Mouse (Mus musculus) erythroblast, adult 5-6 weeks (primary cell): Measurements from ENCODE around the gene Gm8138. TPM values are rescaled to one million over a fixed set of nuclear protein-coding genes. Genes with fewer than 3 reads are reported as not detected.
"Not testable (repeated sequence)": the region's sequence is repeated elsewhere in the genome, so short reads cannot be mapped to it uniquely, and the experiment has no call there.

Source experiments
- ATAC-seq: replicated peaks from 2 replicates; pipeline ENCODE4 v1.8.0; 2016; ENCODE audit warnings: moderate number of reproducible peaks, mild to moderate bottlenecking, moderate TSS enrichment, inconsistent platforms; ENCODE audit not compliant: poor library complexity, low FRiP score, severe bottlenecking
- total RNA-seq, 2 experiments: library from RNA; stranded (forward) in 1 of 2; stranded (reverse) in 1 of 2; fragments of 150-400 nt in 1 of 2; fragments of 200-764, 138-1000 nt in 1 of 2; gene quantifications; 2 replicates each; pipeline versions ENCODE4 v1.2.3 to v1.2.4; 2015 to 2017; ENCODE audit warnings: low replicate concordance in 2 of 2

The Gm8138 gene
- not detected in 2 replicates for total RNA-seq (2015; ENCODE audit: low replicate concordance)
- not detected in 2 replicates for total RNA-seq (2017; ENCODE audit: low replicate concordance)

DNA sequence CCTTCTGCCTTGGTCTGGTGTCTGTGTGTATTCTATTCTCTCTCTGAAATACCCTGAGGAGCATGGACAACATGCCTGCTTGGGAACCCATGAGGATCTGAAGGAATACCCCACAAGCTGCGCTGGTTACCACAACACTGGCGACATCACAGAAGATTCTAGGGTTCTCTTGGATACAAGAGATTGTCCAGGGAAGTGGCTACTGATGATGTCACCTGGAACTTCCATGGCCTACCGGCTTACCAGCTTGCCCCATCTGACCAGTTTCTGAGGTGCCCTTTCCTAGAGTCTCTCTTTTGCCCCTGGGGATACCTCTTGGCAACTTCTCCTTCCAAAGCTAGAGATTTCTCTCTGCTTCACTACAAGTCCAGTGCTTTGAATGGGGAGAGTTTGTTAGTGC lies at the start of gene Gm8138:
Gene Gm8138, minus strand, starts transcription at position 101 of the 400 bp plus-strand sequence.
- not testable (repeated sequence) for ATAC-seq

DNA sequence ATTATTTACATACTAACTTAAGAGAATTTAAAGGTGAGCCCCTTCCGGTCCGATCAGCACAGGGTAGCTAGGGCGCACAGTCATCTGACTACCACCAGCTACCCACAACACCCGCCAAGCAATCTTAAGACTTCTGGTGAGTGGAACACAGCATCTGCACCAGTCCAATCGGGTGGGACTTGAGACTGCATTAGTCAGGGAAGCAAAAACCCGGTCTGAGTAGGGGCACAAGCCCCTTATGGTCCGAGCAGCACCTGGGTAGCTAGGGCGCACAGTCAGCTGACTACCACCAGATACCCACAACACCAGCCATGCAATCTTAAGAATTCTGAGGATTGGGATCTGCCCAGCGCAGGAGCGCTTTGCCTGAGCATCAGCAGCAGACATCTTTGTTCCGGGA lies 54.4 kb downstream of the Gm8138 start:
- ATAC-seq: not testable (repeated sequence)

Other genes with a start within 250 kb of the Gm8138 start
- not detected in 2 replicates for gene Gm7233, start 236.5 kb downstream of the Gm8138 start, total RNA-seq (2015; ENCODE audit: low replicate concordance)
- gene Gm7233, start 236.5 kb downstream of the Gm8138 start, total RNA-seq (2017; ENCODE audit: low replicate concordance): not detected in 2 replicates
- not detected in 2 replicates for gene Gm8122, start 181.0 kb downstream of the Gm8138 start, total RNA-seq (2015; ENCODE audit: low replicate concordance)
- not detected in 2 replicates for gene Gm8122, start 181.0 kb downstream of the Gm8138 start, total RNA-seq (2017; ENCODE audit: low replicate concordance)
- gene Gm8126, start 157.7 kb downstream of the Gm8138 start, total RNA-seq (2015; ENCODE audit: low replicate concordance): not detected in 2 replicates
- gene Gm8126, start 157.7 kb downstream of the Gm8138 start, total RNA-seq (2017; ENCODE audit: low replicate concordance): not detected in 2 replicates
- gene Gm9732, start 141.3 kb downstream of the Gm8138 start, total RNA-seq (2015; ENCODE audit: low replicate concordance): not detected in 2 replicates
- not detected in 2 replicates for gene Gm9732, start 141.3 kb downstream of the Gm8138 start, total RNA-seq (2017; ENCODE audit: low replicate concordance)
- gene Gm8127, start 122.5 kb downstream of the Gm8138 start, total RNA-seq (2015; ENCODE audit: low replicate concordance): not detected in 2 replicates
- gene Gm8127, start 122.5 kb downstream of the Gm8138 start, total RNA-seq (2017; ENCODE audit: low replicate concordance): not detected in 2 replicates
- gene 1700001F09Rik, start 68.5 kb downstream of the Gm8138 start, total RNA-seq (2015; ENCODE audit: low replicate concordance): not detected in 2 replicates
- gene 1700001F09Rik, start 68.5 kb downstream of the Gm8138 start, total RNA-seq (2017; ENCODE audit: low replicate concordance): not detected in 2 replicates
- not detected in 2 replicates for gene Gm5799, start 127.2 kb upstream of the Gm8138 start, total RNA-seq (2015; ENCODE audit: low replicate concordance)
- gene Gm5799, start 127.2 kb upstream of the Gm8138 start, total RNA-seq (2017; ENCODE audit: low replicate concordance): not detected in 2 replicates
- gene Gm17654, start 162.8 kb upstream of the Gm8138 start, total RNA-seq (2015; ENCODE audit: low replicate concordance): not detected in 2 replicates
- gene Gm17654, start 162.8 kb upstream of the Gm8138 start, total RNA-seq (2017; ENCODE audit: low replicate concordance): not detected in 2 replicates
- not detected in 2 replicates for gene Gm10375, start 191.7 kb upstream of the Gm8138 start, total RNA-seq (2015; ENCODE audit: low replicate concordance)
- gene Gm10375, start 191.7 kb upstream of the Gm8138 start, total RNA-seq (2017; ENCODE audit: low replicate concordance): not detected in 2 replicates